Mouse (Mus musculus): ENCODE data around the gene Mr1. TPM values are rescaled to one million over a fixed set of nuclear protein-coding genes. Genes with fewer than 3 reads are reported as not detected.

Mr1 gene
- polyA plus RNA-seq, 1 experiment from 2014 or later = 0.62 TPM

DNA sequence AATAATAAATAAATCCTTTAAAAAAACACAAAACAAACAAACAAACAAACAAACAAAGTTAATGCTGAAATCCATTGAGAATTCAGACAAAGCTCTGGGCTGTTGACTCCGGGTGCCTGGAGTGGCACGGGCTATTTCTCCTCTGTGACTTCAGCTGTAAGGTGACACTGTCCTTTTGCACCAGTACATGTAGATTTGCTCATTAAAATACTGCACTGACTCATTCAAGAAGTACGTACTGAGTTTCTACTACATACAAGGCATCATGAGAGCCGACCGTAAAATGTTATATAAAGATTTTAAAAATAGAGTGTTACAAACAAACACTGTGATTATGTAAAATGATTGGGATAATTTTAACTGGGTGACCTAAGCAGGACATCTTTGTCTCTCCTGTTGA is 22.2 kb downstream of the Mr1 start:
- Histone ChIP-seq H3K27ac (no peak overlapping the region), H3K4me2 (no peak overlapping the region), H3K4me1 (no peaks in the 10 kb centered on the region), H3K36me3 (no peaks in the 10 kb centered on the region), H3K4me3 (no peak overlapping the region), H3K9me3 (replicated peaks) (no peaks in the 10 kb centered on the region), H3K9ac (no peak overlapping the region), H3K27me3 (replicated peaks) (no peaks in the 10 kb centered on the region)
- WGBS (ENCODE audit: insufficient replicate concordance) = 82% methylated on average over 5 of the region's 5 CpGs
- no peak for ATAC-seq

DNA sequence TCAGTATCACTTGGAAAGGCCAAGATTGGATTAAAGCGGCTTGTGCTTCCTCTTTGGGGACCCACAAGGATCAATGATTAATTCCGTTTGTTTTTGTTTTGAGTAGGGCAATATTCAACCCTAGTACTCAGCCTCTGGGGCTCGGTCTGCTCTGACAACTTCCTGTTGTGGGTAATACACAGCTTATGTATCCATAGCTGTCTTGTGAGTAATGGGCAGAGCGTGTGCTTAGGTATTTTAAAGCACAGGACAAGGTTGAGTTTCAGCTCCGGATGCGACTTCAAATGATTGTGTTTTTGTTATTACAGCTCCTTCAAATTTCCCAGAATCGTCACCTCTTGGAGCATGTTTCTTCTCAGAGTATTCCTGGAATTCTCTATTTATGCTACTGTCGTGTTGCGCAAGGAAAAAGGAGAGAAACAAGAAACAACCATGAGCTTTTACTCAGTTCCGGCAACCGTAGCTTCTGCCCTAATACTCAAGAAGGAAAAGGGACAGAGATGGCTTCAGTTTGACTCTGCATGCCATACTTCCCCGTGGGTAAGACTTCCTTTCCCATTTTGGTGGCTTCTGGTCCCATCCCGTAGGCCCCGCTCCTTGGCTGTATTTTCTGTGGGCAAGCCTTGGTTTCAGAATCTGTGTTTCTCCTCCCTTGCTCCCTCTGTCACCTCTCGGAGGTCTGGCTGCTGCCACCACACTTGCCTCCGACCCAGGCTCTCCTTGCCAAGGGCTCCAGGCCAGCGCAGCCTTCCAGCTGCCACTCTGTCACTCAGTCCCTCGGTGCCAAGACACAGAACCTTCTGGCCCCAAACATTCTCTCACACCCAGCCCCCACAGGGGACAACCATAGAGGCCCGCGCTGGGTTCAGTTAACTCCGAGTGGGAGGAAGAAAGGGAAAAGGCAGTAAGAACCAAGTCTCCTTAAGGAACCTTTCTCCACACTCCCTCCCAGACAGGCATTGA is 24.4 kb downstream of the Mr1 start:
- H3K4me1 ChIP-seq = no peaks in the 10 kb centered on the region
- H3K9me3 ChIP-seq (replicated peaks) = no peaks in the 10 kb centered on the region
- no peak overlapping the region for H3K4me3 ChIP-seq
- no peak overlapping the region for H3K4me2 ChIP-seq
- WGBS (ENCODE audit: insufficient replicate concordance) = 70% methylated on average over 21 of the region's 21 CpGs
- no peak overlapping the region for H3K9ac ChIP-seq
- H3K27ac ChIP-seq = no peak overlapping the region
- ATAC-seq = no peak
- H3K36me3 ChIP-seq = no peaks in the 10 kb centered on the region
- H3K27me3 ChIP-seq (replicated peaks) = no peaks in the 10 kb centered on the region

DNA sequence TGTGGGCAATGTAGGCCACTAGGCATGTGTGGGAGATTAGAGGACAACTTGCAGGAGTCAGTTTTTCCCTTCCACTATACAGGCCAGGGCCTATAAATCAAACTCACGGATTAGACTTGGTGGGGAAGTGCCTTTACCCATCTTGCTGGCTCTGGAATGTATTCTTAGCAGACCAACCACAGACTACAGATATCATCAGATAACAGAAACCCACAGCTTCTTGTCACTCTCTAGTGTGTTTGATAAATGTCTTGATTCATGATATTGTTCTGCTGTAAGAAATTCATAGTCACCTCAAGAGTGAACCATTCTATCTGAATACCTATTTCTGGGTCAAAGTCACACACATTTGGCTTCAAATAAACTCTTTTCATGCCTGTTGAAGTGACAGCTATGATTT is 26.9 kb downstream of the Mr1 start:
- WGBS (ENCODE audit: insufficient replicate concordance) = 48% methylated on average over 1 of the region's 1 CpGs
- no peak for ATAC-seq
- no peaks in the 10 kb centered on the region for H3K36me3 ChIP-seq

DNA sequence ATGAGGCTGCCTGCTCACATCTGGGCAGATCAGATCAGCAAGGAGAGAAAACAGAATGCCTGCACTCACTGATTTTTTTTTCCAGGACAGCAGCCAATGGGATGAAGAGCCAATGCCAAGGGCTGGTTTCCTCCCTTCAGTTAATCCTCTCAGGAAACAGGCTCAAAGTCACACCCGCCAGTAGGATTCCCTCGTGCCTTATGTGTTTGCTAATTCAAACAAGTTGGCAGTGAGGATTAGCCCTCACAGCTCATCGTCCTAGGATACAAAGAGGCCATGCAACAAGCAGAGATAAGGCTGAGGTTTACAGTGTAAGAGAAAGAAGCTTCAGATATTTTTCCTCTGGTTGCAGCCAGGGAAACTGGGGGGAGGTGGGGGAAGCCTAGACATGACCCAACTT is 32.7 kb downstream of the Mr1 start:
- Histone ChIP-seq H3K9ac (no peak overlapping the region), H3K36me3 (no peaks in the 10 kb centered on the region), H3K27ac (no peak overlapping the region), H3K4me2 (no peak overlapping the region), H3K27me3 (replicated peaks) (peaks cover 39% of the 10 kb centered on the region), H3K4me3 (no peak overlapping the region), H3K9me3 (replicated peaks) (no peaks in the 10 kb centered on the region), H3K4me1 (peaks cover 9% of the 10 kb centered on the region; the same call in 1 of the 2 replicates)
- ATAC-seq = no peak
- whole genome bisulfite sequencing (ENCODE audit: insufficient replicate concordance) = 12% methylated on average over 3 of the region's 3 CpGs

More for the DNA sequence above, 26.9 kb downstream of the Mr1 start:
- H3K9me3 ChIP-seq (replicated peaks) = no peaks in the 10 kb centered on the region
- H3K4me2 ChIP-seq = no peak overlapping the region
- no peak overlapping the region for H3K9ac ChIP-seq
- H3K4me3 ChIP-seq = no peak overlapping the region
- no peaks in the 10 kb centered on the region for H3K4me1 ChIP-seq
- peaks cover 7% of the 10 kb centered on the region for H3K27me3 ChIP-seq (replicated peaks)
- H3K27ac ChIP-seq = no peak overlapping the region

DNA sequence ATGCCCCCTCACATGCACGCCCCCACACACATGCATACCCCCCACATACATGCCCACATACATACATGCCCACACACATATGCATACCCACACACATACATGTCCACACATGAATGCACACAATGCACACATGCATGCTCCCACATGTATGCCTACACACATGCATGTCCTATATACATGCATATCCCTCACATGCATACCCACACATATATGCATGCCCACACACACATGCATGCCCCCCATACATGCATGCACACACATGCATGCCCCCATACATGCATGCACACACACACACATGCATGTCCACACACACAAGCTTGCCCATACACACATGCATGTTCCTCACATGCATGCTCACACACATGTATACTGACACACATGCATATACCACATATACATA is 33.7 kb downstream of the Mr1 start:
- Histone ChIP-seq H3K4me2 (no peak overlapping the region), H3K4me1 (peaks cover 9% of the 10 kb centered on the region; the same call in 1 of the 2 replicates), H3K27ac (no peak overlapping the region), H3K9ac (no peak overlapping the region), H3K27me3 (replicated peaks) (peaks cover 39% of the 10 kb centered on the region), H3K36me3 (no peaks in the 10 kb centered on the region), H3K4me3 (no peak overlapping the region), H3K9me3 (replicated peaks) (no peaks in the 10 kb centered on the region)
- 50% methylated on average over 1 of the region's 1 CpGs for WGBS (ENCODE audit: insufficient replicate concordance)
- ATAC-seq = no peak

DNA sequence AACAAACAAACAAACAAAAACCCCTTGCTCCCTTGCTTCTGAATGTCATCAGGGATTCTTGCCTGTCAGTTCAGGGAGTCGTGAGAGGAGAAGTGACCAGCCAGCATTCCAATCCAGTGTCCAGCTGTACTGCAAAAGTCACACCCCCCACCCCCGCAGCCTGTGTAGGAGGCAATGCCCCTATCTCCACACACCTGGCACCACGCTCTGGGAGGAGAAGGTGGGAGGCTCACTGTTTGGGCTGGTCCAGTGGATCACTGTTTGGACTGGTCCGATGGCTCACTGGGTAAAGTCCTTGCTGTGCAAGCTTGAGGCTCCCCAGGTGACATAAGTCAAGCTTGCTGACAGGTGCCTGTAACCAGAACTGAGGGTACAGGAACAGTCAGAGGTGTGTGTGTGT is 34.5 kb downstream of the Mr1 start:
- WGBS (ENCODE audit: insufficient replicate concordance) = 35% methylated on average over 4 of the region's 4 CpGs
- Histone ChIP-seq H3K9ac (no peak overlapping the region), H3K4me1 (peaks cover 9% of the 10 kb centered on the region; the same call in 1 of the 2 replicates)

DNA sequence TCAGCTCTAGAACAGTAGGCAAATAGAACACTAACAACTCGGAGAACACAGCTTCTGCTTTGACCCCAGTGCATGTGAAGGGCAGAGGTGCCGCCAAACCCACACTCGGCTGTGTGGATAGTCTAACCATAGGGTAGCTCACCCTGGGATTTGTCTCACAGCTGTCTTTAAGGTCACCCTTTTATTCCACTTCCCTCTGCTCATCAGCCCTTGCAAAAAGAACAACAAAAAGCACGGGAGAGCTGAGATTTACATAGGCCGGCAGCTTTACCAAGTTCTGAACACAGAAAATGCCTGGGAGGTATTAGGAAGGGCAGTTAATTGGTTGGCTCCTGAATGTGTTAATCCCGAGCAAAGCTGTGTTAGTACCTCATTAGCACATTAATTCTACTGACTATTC is 35.1 kb downstream of the Mr1 start:
- ATAC-seq = no peak
- Histone ChIP-seq H3K27ac (no peak overlapping the region), H3K9ac (no peak overlapping the region), H3K4me2 (no peak overlapping the region), H3K36me3 (no peaks in the 10 kb centered on the region), H3K4me1 (peaks cover 9% of the 10 kb centered on the region; the same call in 1 of the 2 replicates), H3K9me3 (replicated peaks) (no peaks in the 10 kb centered on the region), H3K4me3 (no peak overlapping the region), H3K27me3 (replicated peaks) (peaks cover 39% of the 10 kb centered on the region)
- WGBS (ENCODE audit: insufficient replicate concordance) = 46% methylated on average over 6 of the region's 6 CpGs

More for the DNA sequence above, 34.5 kb downstream of the Mr1 start:
- no peak overlapping the region for H3K4me2 ChIP-seq
- H3K36me3 ChIP-seq = no peaks in the 10 kb centered on the region
- H3K27me3 ChIP-seq (replicated peaks) = peaks cover 39% of the 10 kb centered on the region
- no peak for ATAC-seq
- H3K4me3 ChIP-seq = no peak overlapping the region
- H3K9me3 ChIP-seq (replicated peaks) = no peaks in the 10 kb centered on the region
- no peak overlapping the region for H3K27ac ChIP-seq

DNA sequence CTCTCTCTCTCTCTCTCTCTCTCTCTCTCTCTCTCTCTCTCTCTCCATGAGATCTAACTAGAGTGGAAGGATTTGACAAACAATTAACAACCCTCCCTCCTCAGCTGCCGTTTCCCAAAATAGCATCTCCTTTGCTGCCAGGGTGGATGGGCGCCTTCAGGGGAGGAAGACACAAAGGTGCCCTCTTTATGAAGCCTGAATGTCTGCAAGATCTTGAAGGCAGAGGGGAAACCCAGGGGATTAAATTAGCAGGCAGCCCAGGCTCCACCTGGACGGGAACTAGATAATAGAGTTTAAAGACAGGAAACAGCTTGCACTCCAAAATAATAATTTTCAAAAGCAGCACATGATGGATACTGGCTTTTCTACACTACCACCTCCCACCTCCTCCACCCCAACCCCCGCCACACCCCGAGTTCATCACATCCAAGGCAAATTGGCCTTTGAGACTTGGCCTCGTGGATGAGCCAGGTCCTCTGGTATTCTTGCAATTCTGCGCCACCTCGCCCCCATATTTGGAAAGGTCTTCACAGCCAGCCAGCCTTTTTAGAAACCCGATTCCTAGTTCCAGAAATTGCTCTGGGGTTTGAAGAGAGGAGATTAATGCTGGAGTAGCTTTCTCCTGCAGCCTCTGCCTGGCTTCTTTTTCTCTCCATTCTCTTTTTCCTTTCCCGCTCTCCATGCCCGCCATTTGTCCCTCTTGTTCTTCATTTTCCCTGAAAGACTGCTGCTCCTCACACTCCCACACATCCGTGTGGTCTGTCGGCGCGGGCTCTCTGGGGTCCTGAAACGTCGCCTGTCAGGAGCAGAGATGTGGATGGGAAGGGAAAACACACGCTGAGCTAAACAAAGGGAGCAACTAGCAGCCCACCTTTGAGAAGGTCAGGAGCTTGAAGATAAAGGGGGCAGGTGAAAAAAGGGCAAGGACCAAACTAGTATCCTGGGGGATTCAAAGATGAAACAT is 36.9 kb downstream of the Mr1 start:
- H3K4me1 ChIP-seq = peaks cover 9% of the 10 kb centered on the region; the same call in 1 of the 2 replicates
- H3K4me2 ChIP-seq = no peak overlapping the region

DNA sequence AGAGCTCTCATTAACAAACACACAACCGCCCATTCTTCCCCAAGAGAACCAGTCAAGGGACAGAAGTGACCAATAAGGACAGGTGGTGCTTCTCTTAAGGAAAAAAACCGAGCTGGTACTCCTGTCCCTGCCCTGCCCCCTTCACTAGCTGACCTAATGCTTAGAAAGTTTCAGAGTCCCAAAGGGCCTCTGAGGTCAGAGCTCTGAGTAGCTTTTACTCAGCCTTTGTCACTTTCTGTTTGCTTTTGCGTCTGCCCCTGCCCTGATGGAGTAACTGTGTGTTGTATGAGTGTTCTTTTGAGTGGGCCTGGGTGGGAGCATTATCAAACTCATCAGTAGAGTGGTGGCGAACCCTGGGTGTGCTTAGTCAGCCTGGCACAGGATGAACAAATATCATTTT is 38.2 kb downstream of the Mr1 start:
- no peak overlapping the region for H3K27ac ChIP-seq
- H3K9ac ChIP-seq = no peak overlapping the region
- H3K9me3 ChIP-seq (replicated peaks) = no peaks in the 10 kb centered on the region
- no peaks in the 10 kb centered on the region for H3K36me3 ChIP-seq
- H3K4me2 ChIP-seq = no peak overlapping the region
- 37% methylated on average over 4 of the region's 4 CpGs for WGBS (ENCODE audit: insufficient replicate concordance)
- H3K4me1 ChIP-seq = no peaks in the 10 kb centered on the region
- ATAC-seq = peak; percentile 40; the same call in 1 of the 2 replicates
- H3K27me3 ChIP-seq (replicated peaks) = peaks cover 32% of the 10 kb centered on the region
- no peak overlapping the region for H3K4me3 ChIP-seq

More for the DNA sequence above, 36.9 kb downstream of the Mr1 start:
- Histone ChIP-seq H3K27me3 (replicated peaks) (peaks cover 32% of the 10 kb centered on the region), H3K36me3 (no peaks in the 10 kb centered on the region), H3K27ac (no peak overlapping the region), H3K9me3 (replicated peaks) (no peaks in the 10 kb centered on the region), H3K4me3 (no peak overlapping the region), H3K9ac (no peak overlapping the region)
- ATAC-seq = no peak
- 31% methylated on average over 18 of the region's 18 CpGs for WGBS (ENCODE audit: insufficient replicate concordance)

DNA sequence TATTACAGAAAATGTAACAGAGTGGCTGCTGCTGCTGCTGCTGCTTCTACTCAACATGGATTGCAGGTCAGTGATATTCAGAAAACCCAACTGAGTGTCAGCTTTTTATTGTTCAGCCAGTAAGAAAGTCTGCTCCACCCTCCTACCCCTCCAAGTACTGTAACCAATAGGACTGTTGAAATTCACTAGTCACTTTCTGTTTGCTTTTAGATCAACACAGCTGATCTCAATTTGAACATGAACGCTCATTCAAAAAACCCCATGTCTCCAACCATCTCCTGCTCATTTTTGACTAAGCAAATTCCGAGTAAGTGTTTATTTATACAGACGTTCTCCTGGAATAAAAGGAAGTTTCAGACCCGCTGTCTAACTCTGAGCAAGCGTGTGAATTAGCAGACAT is 38.8 kb downstream of the Mr1 start:
- Histone ChIP-seq H3K9ac (no peak overlapping the region), H3K9me3 (replicated peaks) (no peaks in the 10 kb centered on the region), H3K4me2 (no peak overlapping the region), H3K4me3 (no peak overlapping the region), H3K27ac (no peak overlapping the region), H3K4me1 (no peaks in the 10 kb centered on the region), H3K36me3 (no peaks in the 10 kb centered on the region), H3K27me3 (replicated peaks) (peaks cover 30% of the 10 kb centered on the region)
- whole genome bisulfite sequencing (ENCODE audit: insufficient replicate concordance) = 43% methylated on average over 5 of the region's 5 CpGs
- no peak for ATAC-seq

DNA sequence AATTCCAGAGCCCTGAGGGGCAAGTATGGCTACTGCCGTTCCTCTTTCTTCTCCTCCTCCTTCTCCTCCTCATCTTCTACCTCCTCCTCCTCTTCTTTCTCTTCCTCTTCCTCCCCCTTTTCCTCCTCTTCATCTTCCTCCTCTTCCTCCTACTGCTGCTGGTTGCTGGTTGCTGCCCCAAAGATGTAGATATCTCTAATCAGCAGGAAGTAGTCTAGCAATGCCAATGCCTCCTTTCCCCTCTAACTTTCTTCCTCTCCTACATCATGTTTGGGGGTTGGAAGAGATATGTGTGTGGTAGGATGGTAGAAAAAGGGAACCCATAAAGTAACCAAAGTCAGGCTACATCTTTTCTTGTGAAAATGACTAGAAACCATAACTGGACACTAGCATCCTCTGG is 40.3 kb downstream of the Mr1 start:
- H3K27ac ChIP-seq = no peak overlapping the region
- no peaks in the 10 kb centered on the region for H3K9me3 ChIP-seq (replicated peaks)
- no peak overlapping the region for H3K9ac ChIP-seq
- 21% methylated on average over 1 of the region's 1 CpGs for WGBS (ENCODE audit: insufficient replicate concordance)
- ATAC-seq = no peak
- H3K27me3 ChIP-seq (replicated peaks) = peaks cover 25% of the 10 kb centered on the region
- H3K4me2 ChIP-seq = no peak overlapping the region
- H3K4me1 ChIP-seq = no peaks in the 10 kb centered on the region
- no peaks in the 10 kb centered on the region for H3K36me3 ChIP-seq
- H3K4me3 ChIP-seq = no peak overlapping the region

DNA sequence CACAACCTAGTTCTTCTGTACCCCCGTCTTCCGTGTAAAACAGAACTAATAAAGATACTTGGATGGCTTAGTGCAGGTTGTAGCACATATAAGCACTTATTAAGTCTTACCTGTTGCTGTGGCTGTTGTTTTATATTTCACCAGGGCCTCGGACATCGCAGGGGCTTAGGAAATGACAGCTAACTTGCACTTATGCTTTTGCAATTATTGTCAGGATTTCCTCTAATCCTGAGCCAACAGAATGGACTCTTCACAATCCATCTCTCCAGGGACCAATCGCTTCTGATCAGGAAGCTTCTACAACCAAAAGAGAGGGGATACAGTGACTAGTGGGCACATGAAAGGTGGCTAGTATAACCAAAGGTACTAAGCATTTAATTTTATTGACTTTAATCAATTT is 42.6 kb downstream of the Mr1 start:
- Histone ChIP-seq H3K4me2 (no peak overlapping the region), H3K4me1 (peaks cover 6% of the 10 kb centered on the region), H3K36me3 (no peaks in the 10 kb centered on the region), H3K4me3 (no peak overlapping the region), H3K9me3 (replicated peaks) (no peaks in the 10 kb centered on the region), H3K27ac (no peak overlapping the region), H3K27me3 (replicated peaks) (0 out of 2 replicates have a peak, but pooled peaks cover 8% of the 10 kb centered on the region), H3K9ac (no peak overlapping the region)
- no peak for ATAC-seq
- 77% methylated on average over 5 of the region's 5 CpGs for WGBS (ENCODE audit: insufficient replicate concordance)
